Mouse (Mus musculus): Measurements from ENCODE around the gene Vmn1r4. TPM values are rescaled to one million over a fixed set of nuclear protein-coding genes. Genes with fewer than 3 reads are reported as not detected.

Vmn1r4 gene
- 0.29 and 0.37 TPM in 2 replicates for total RNA-seq (2015)
- total RNA-seq (2017): 0.54 and 0.58 TPM in 2 replicates

GRCm38 (mm10) chr6:56923726-56924707 lies at the start of gene Vmn1r4, which contains the start of gene Nt5c3:
TSS of gene Vmn1r4 (plus strand) at chr6:56924015.
TSS of gene Nt5c3 (minus strand) at chr6:56923932.
- peak; percentile 80 for ATAC-seq (replicated peaks; ENCODE audit: poor library complexity)

DNA sequence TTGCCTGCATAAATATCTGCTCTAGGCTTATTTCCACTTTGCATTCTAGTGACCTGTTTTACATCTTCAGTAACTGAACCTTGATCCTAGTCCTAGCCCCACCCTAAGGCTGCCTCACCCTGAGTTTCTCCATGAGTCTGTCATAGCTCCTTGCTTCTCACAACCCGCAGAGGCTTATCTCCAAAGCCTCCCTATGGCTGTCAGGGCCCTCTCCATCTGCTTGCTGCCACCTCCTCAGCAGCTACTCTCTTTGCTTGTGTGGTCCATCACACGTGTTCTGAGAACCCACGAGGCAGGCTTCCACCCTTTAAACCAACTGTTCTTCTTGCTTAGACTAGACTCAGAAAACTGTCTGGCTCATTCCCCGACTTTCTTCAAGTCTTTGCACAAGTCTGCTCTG lies 46.9 kb upstream of the Vmn1r4 start:
- peak; percentile 42 for ATAC-seq (replicated peaks; ENCODE audit: poor library complexity)

DNA sequence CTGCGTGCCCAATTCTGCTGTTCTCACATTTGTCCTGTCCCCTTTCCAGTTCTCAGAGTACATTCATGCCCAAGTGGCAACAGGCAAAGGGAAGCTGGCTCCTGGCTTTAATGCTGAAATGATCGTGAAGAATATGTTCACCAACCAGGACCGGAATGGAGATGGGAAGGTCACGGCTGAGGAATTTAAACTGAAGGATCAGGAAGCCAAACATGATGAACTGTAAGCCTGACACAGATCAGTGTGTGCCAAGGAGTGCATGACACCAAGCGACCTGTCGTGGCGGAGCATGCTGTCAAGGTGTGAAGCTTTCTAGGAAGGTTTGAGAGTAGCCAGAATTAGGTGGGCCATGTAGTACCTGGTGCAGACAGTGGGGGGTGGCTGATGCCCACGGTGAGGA lies 45.8 kb upstream of the Vmn1r4 start:
- no peak for ATAC-seq (replicated peaks; ENCODE audit: poor library complexity)

- peak; percentile 78 for ATAC-seq (replicated peaks; ENCODE audit: poor library complexity)
Measured at GRCm38 (mm10) chr6:56879352-56879955, 44.4 kb upstream of the Vmn1r4 start.

DNA sequence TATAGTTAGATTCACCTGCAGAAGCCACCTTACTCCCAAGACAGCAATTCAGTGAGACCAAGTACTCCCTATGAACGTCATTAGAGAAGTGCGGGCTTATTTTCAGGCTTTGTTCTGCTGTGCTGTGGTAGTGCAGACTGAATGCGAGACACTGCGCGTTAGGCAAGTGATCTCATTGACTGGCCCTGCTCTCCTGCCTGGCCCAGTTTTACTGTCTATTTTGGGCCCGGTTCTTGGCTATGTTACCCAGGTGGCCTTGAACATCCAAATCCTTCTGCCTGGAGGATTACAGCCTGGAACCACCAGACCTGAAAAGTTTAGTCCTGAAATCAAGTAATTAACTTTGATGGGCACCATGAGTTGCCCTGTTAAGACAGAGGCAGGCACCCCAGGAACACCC lies 35.3 kb upstream of the Vmn1r4 start:
- no peak for ATAC-seq (replicated peaks; ENCODE audit: poor library complexity)

DNA sequence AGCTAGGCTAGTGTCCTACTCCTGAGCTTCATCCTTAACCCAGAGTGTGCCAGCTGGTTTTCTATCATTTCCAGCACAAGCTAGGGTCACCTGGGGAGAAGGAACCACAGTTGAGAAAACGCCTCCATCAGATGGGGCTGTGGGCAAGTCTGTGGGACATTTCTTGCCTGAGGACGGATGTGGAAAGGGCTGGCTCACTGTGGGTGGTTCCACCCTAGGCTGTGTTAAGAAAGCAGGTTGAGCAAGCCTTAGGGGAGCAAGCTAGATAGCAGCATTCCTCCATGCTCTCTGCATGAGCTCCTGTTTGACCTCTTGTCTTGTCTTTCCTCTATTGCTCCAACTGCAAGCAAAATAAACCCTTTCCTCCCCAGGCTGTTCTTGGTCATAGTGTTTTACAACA lies 33.1 kb upstream of the Vmn1r4 start:
- ATAC-seq (replicated peaks; ENCODE audit: poor library complexity): peak; percentile 78

GRCm38 (mm10) chr6:56899601-56900000 lies 24.2 kb upstream of the Vmn1r4 start:
- ATAC-seq (replicated peaks; ENCODE audit: poor library complexity): no peak

GRCm38 (mm10) chr6:56901336-56901735 lies 22.5 kb upstream of the Vmn1r4 start:
- no peak for ATAC-seq (replicated peaks; ENCODE audit: poor library complexity)

DNA sequence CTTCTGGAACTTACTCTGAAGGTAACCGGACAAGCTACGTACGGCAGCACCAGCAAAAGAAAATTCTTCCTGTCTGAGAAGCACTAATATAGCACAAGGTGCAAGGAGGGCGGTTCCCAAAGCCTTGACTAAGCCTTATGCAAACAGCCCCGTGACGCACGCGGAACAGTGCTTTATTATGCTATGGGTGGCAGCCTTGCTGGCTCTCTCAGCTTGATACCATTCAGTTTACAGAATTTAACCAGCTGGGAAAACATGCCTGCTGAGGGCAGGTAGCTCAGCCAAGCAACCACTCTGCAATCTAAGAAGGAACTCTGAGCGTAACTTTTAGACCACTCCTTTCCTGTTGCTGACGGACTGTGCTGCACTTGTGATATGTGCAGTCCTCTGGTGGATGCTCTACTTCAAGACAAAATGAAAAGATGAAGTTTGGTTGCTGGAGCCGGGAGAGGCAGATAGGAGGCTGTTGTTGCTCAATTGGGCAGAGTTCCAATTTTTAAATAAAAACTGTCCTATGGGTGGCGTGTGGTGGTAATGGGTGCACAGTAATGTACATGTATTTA lies 21.9 kb upstream of the Vmn1r4 start:
- peak; percentile 59 for ATAC-seq (replicated peaks; ENCODE audit: poor library complexity)

- peak; percentile 45 for ATAC-seq (replicated peaks; ENCODE audit: poor library complexity)
Measured at GRCm38 (mm10) chr6:56902606-56903520, 21.0 kb upstream of the Vmn1r4 start.

- ATAC-seq (replicated peaks; ENCODE audit: poor library complexity): no peak
Measured at GRCm38 (mm10) chr6:56903831-56904230, 20.0 kb upstream of the Vmn1r4 start.

DNA sequence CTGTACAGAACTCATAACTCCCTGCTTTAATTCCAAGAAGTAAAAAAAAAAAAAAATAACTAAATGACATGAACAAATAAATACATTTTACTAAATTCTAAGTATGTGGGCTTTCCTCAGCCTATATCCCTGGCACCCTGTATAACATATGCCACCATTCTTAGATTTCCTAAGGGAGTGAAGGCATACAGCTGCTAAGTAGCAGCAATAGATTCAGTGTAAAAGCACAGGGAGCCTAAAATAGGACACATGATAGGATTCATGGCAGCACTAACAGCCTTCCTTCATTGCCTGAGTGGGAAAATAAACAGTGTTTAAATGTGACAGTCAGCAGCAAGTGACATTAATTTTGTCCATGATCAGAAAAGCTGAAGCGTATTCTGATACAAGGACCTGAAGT lies 19.5 kb upstream of the Vmn1r4 start:
- no peak for ATAC-seq (replicated peaks; ENCODE audit: poor library complexity)

DNA sequence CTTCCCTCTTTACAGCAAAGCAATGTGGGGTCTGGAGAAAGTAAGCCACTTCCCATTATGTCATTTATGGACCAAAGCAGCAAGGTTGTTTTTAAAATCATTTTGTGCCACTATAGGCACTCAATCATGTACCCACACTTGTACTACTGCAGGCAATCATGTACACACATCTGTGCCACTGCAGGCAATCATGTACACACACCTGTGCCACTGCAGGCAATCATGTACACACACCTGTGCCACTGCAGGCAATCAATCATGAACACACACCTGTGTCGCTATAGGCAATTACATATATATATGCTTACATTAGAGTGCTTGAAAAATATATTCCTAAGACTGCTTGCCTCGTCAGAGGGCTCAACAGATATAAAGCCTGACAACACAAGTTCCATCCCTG lies 18.8 kb upstream of the Vmn1r4 start:
- no peak for ATAC-seq (replicated peaks; ENCODE audit: poor library complexity)

- no peak for ATAC-seq (replicated peaks; ENCODE audit: poor library complexity)
Measured at GRCm38 (mm10) chr6:56905486-56905885, 18.3 kb upstream of the Vmn1r4 start.

DNA sequence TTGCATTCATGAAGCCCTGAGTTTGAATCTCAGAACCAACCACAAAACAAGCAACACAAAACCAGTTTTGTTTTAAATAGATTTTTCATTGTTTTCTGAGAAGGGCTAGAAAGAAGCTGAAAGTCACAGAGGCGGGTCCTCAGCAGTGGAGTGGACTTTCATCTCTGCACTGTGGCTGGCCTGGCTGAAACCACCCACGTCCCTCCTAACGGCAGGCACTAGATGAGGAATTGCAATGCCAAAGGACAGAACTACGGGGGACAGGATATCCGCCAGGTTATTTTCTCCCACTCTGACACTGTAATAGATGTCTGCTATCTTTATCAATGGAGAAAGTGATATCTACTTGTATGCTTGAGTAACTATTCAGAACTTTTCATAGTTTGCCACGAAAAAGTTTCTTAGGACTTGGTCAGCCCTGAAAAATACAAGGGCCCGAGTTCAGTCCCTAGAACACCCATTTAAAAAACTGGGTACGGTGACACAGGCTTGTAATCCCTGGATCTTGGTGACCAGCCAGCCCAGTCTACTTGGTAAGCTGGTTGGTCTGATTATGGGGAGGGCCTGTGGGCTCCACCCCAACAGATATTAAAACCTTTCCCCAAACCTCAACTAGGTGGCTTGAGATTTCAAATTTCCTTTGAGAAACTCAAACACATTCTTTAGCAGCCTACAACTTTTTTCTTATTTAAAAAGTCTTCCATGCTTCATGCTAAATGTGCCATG lies 17.5 kb upstream of the Vmn1r4 start:
- ATAC-seq (replicated peaks; ENCODE audit: poor library complexity): no peak

GRCm38 (mm10) chr6:56907973-56908372 lies 15.8 kb upstream of the Vmn1r4 start:
- no peak for ATAC-seq (replicated peaks; ENCODE audit: poor library complexity)

DNA sequence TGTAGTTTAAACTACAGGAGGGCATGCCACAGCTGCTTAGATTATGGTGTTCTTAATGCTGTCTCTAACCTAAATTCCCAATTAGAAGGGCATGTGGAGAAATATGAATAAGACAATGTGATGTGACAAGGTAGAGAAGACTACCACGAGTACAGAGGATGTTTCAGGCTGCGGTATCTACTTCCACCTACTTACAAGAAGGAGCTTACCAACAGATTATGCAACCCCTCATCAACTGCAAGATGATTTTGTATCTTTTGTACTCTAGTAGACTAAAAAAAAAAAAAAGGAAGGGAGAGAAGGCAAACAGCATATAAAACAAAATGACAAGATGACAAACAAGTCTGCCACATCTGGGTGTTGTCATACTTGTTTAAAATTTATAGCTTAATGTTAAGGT lies 15.4 kb upstream of the Vmn1r4 start:
- ATAC-seq (replicated peaks; ENCODE audit: poor library complexity): peak; percentile 49

- peak; percentile 68 for ATAC-seq (replicated peaks; ENCODE audit: poor library complexity)
Measured at GRCm38 (mm10) chr6:56908912-56909311, 14.9 kb upstream of the Vmn1r4 start.

- peak; percentile 67 for ATAC-seq (replicated peaks; ENCODE audit: poor library complexity)
Measured at GRCm38 (mm10) chr6:56910910-56911309, 12.9 kb upstream of the Vmn1r4 start.

Measured in megakaryocyte progenitor cell, adult 5-6 weeks (primary cell).